Mouse (Mus musculus): ENCODE results near the gene Cpeb4.

GRCm38 (mm10) chr11:31885765-31886164 is 13.8 kb downstream of the Cpeb4 start:
- TF ChIP-seq CTCF (IDR thresholded peaks at IDR 0.05; ENCODE audit: control insufficient read depth, insufficient read depth, insufficient replicate concordance, low read depth, low read length), result no peak
- no peak for TF ChIP-seq POLR2A (IDR thresholded peaks at IDR 0.05; ENCODE audit: control insufficient read depth, low read depth, low read length)
